26 mouse cellular contexts compared by ENCODE assay signal in the genomic region with DNA sequence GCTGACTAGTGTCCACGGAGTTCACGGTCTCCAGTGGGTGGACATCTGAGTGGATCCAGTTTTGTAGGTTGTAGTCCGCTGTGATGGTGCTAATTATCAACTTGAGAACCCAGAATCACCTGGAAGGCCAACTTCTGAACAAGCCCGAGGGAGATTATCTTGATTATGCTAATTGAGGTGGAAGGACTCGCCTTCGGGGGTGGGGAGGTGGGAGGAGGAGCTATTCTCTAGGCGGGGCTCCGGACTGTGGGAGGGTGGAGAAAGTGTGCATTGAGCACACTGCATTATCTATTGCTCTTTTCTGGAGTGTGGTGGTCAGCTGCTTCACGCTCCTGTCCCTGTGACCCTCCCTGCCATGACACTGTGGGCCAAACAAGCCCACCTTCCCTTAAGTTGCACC. TPM values are rescaled to one million over a fixed set of nuclear protein-coding genes. Genes with fewer than 3 reads are reported as not detected.
DNase-seq lines count a peak whose midpoint lies in the region; ATAC-seq and TF ChIP-seq lines count a peak whose summit lies in the region.
"Had no signal": no experiment of that assay in that cellular context is flagged by ENCODE, and none has a peak within 500 bp of the region (broad histone marks: within the 10 kb centered on the region; RNA-seq: fewer than 3 reads in every experiment).

No protein-coding gene starts in this region.

- WGBS in liver, embryonic 14.5 days (ENCODE audit: insufficient replicate concordance) = 35% methylated on average over 9 of the region's 9 CpGs

- no peak overlapping the region for H3K4me3 ChIP-seq in liver, embryonic 14.5 days (ENCODE audit: insufficient read depth in 1 of 2, low read depth in 2 of 2, low read length in 2 of 2)
- H3K4me3 ChIP-seq: embryonic facial prominence, embryonic 10.5 days; forebrain, embryonic 15.5 days; heart, embryonic 12.5 days; left cerebral cortex, adult 2 months; limb, embryonic 15.5 days; neural tube, embryonic 15.5 days had no signal

- H3K9me3 ChIP-seq in liver, embryonic 14.5 days (ENCODE audit: control insufficient read depth, low read length) = no peaks in the 10 kb centered on the region
- H3K9me3 ChIP-seq: embryonic facial prominence, embryonic 10.5 days; forebrain, embryonic 15.5 days; heart, embryonic 12.5 days; limb, embryonic 15.5 days; neural tube, embryonic 15.5 days had no signal

- TF ChIP-seq CTCF in liver, embryonic 14.5 days (IDR thresholded peaks at IDR 0.05; ENCODE audit: low read depth) = no peak

- H3K4me1 ChIP-seq in liver, embryonic 14.5 days (replicated peaks; ENCODE audit: control insufficient read depth in 2 of 2, insufficient read depth in 2 of 2, low read length in 1 of 2) = peaks cover 0 to 3% of the 10 kb centered on the region in 2 experiments; a peak in 2 of 4 replicates
- H3K4me1 ChIP-seq: forebrain, embryonic 15.5 days had no signal

- no peak overlapping the region for H3K4me2 ChIP-seq in liver, embryonic 14.5 days (ENCODE audit: low read depth)
- H3K4me2 ChIP-seq: forebrain, embryonic 15.5 days; heart, embryonic 12.5 days; limb, embryonic 15.5 days; midbrain, embryonic 11.5 days; neural tube, embryonic 15.5 days had no signal

- no peak for TF ChIP-seq EP300 in liver, embryonic 14.5 days (IDR thresholded peaks at IDR 0.05; ENCODE audit: low read depth)

- DNase-seq in CD4-positive, CD25-positive, alpha-beta regulatory T cell, adult 2 months (ENCODE audit: low read depth, low spot score) = peak; percentile 30
- DNase-seq in c-Kit-positive CD71-positive TER-119-negative erythroid progenitor cells, embryonic 14.5 days (ENCODE audit: low read depth) = peak; percentile 54
- peak; percentile 22 to 23 (median 22) for DNase-seq in liver, embryonic 14.5 days (ENCODE audit: low read depth in 3 of 3, low spot score in 3 of 3)
- no peak for DNase-seq in ovary, postnatal 14 days (ENCODE audit: low spot score)
- DNase-seq in frontal cortex, adult 2 months (ENCODE audit: extremely low spot score in 1 of 2, low spot score in 1 of 2) = no peak
- DNase-seq in left cerebral cortex, postnatal 25 days (ENCODE audit: low spot score in 2 of 2) = no peak
- DNase-seq: adrenal gland, postnatal 10 days; cerebellum, adult 9-11 months; gastrocnemius, postnatal 25 days; heart, adult 18-20 months; heart, postnatal 10 days; kidney, adult 11 months; layer of hippocampus, adult 9-11 months; left cerebral cortex, postnatal 4 days; thymus, postnatal 25 days had no signal

- no peak for ATAC-seq in CD4-positive, CD25-positive, alpha-beta regulatory T cell, adult 4 months
- ATAC-seq in liver, embryonic 14.5 days (ENCODE audit: insufficient read depth) = 0 out of 2 replicates have a peak, but pooled peaks have one; percentile 31
- ATAC-seq: forebrain, embryonic 15.5 days; lung, postnatal 0 days had no signal

- intact Hi-C loops in left cerebral cortex, postnatal 25 days (cut with DNase I) = no loop called here

- H3K27me3 ChIP-seq in liver, embryonic 14.5 days (ENCODE audit: control insufficient read depth, insufficient read depth, low read length) = no peaks in the 10 kb centered on the region
- H3K27me3 ChIP-seq: forebrain, embryonic 15.5 days; limb, embryonic 15.5 days; neural tube, embryonic 15.5 days had no signal

- no peak overlapping the region for H3K27ac ChIP-seq in liver, embryonic 14.5 days
- H3K27ac ChIP-seq: embryonic facial prominence, embryonic 10.5 days; forebrain, embryonic 15.5 days; kidney, postnatal 0 days; left cerebral cortex, adult 2 months; limb, embryonic 15.5 days; macrophage; neural tube, embryonic 15.5 days had no signal

- H3K36me3 ChIP-seq in liver, embryonic 14.5 days (replicated peaks; ENCODE audit: control insufficient read depth, insufficient read depth, low read depth) = no peaks in the 10 kb centered on the region
- H3K36me3 ChIP-seq: embryonic facial prominence, embryonic 10.5 days; forebrain, embryonic 15.5 days; heart, embryonic 12.5 days; limb, embryonic 15.5 days; neural tube, embryonic 15.5 days had no signal

- H3K9ac ChIP-seq in liver, embryonic 14.5 days (replicated peaks) = no peak overlapping the region
- H3K9ac ChIP-seq: forebrain, embryonic 15.5 days; heart, embryonic 12.5 days; limb, embryonic 15.5 days; neural tube, embryonic 15.5 days had no signal

RNA-seq across cellular contexts. Expression of gene Cdh15, which starts 23.9 kb away (rescaled TPM):
- polyA plus RNA-seq in CD4-positive, CD25-positive, alpha-beta regulatory T cell, adult 4 months (2017; shearing (Covaris generic)) = under 1 TPM in 1 of 2 experiments, not detected in 1; 0.16 TPM
- not detected in 2 replicates for polyA plus RNA-seq in liver, embryonic 14.5 days (2012; rRNA removed)
- polyA plus RNA-seq in liver, embryonic 14.5 days (2014; fragmentation: Nextera tagmentation; extraction: Ambion mirVana) = not detected in 2 replicates
- polyA plus RNA-seq in frontal cortex, adult 2 months (2012; rRNA removed) = 1.1 and 1.6 TPM in 2 replicates
- under 1 TPM; 0.41 to 0.62 TPM for total RNA-seq in left cerebral cortex, postnatal 25 days (2021)
- total RNA-seq: heart, adult 18-20 months had no signal
- polyA plus RNA-seq: macrophage had no signal

Comparison
In these comparisons a context has a peak if more than half of its experiments do, and no peak if none do; other contexts are left out.
1. DNase-seq: peak in CD4-positive, CD25-positive, alpha-beta regulatory T cell, adult 2 months (single experiment), c-Kit-positive CD71-positive TER-119-negative erythroid progenitor cells, embryonic 14.5 days (single experiment) and liver, embryonic 14.5 days (3 of 3); none in ovary, postnatal 14 days (single experiment), frontal cortex, adult 2 months (0 of 2) and left cerebral cortex, postnatal 25 days (0 of 2).